Mouse (Mus musculus): ENCODE data around the gene Slc22a12.

DNA sequence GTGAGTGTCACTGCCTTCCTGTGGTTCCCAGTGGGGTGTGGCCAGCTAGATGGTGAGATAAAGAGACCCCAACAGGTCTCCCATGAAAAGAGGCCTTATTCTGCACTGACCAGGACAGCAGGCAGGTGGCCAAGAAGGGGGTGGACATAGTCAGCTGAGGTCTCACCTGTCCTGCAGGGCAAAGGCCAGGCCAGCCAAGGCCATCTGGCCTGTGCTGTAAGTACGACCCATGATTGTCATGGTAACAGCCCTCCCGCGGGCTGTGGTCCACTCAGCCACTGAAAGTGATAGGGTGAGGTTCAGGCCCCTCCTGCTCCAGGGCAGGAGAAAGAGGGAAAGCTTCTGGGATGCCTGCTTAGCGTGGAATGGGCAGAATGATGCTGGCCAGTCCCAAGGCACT is 29.2 kb upstream of the Slc22a12 start:
- TF ChIP-seq CTCF (IDR thresholded peaks at IDR 0.05; ENCODE audit: insufficient read depth, low read depth, low read length) = no peak
- no peak for TF ChIP-seq POLR2A (IDR thresholded peaks at IDR 0.05; ENCODE audit: insufficient read depth, low read depth, low read length)

Measured in olfactory bulb, adult 2 months (tissue).